19 mouse cellular contexts compared by ENCODE assay signal in the genomic region with DNA sequence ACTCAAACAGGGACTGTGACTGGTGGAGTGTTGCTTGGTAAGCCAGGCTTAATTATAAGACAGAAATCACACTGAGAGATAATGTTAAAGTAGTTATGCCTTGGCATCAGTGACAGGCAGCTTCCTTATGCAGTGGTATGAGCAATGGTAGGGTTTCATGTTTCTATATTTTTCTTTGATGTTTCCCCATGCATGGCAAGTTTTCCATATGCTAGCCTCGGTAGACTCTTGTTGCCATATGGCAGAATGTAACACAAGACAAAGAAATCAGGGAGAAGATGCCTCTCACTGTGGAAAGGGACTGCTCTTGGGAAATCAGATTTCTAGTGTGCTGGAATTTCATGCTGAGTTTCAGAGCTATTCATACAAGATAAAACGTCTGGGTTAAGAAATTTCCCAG.
A peak's percentile ranks its signal among the peaks of the same experiment; 100 is the strongest.
DNase-seq lines count a peak whose midpoint lies in the region; ATAC-seq lines count a peak whose summit lies in the region.
"Had no signal": no experiment of that assay in that cellular context is flagged by ENCODE, and none has a peak within 500 bp of the region (broad histone marks: within the 10 kb centered on the region; RNA-seq: fewer than 3 reads in every experiment).

No protein-coding gene starts in this region.

- no peak overlapping the region for H3K4me3 ChIP-seq in forebrain, embryonic 15.5 days
- H3K4me3 ChIP-seq in forebrain, embryonic 10.5 days = no peak overlapping the region
- H3K4me3 ChIP-seq: hindbrain, embryonic 13.5 days; kidney, embryonic 15.5 days; limb, embryonic 10.5 days; midbrain, embryonic 15.5 days had no signal

- no peaks in the 10 kb centered on the region for H3K27me3 ChIP-seq in forebrain, embryonic 15.5 days
- H3K27me3 ChIP-seq in forebrain, embryonic 10.5 days (ENCODE audit: poor library complexity, severe bottlenecking) = no peaks in the 10 kb centered on the region
- H3K27me3 ChIP-seq: hindbrain, embryonic 13.5 days; kidney, embryonic 15.5 days; midbrain, embryonic 15.5 days had no signal

- no peak for DNase-seq in forebrain, embryonic 10.5 days (ENCODE audit: extremely low spot score, low spot score)
- peak; percentile 5 for DNase-seq in layer of hippocampus, adult 9-11 months
- no peak for DNase-seq in layer of hippocampus, adult 18-20 months (ENCODE audit: low spot score in 2 of 2)
- peak; percentile 3 to 8 for DNase-seq in right cerebral cortex, postnatal 36 days (ENCODE audit: low spot score in 2 of 2)
- no peak for DNase-seq in right cerebral cortex, postnatal 25 days
- DNase-seq: adrenal gland, postnatal 25 days; cerebellum, adult 2 months; cerebellum, postnatal 36 days; kidney, postnatal 4 days; lung, adult 18-20 months; lung, postnatal 14 days; thymus, postnatal 4 days had no signal

- H3K4me2 ChIP-seq in forebrain, embryonic 15.5 days (replicated peaks) = no peak overlapping the region
- H3K4me2 ChIP-seq: hindbrain, embryonic 13.5 days; kidney, embryonic 15.5 days; midbrain, embryonic 15.5 days had no signal

- H3K27ac ChIP-seq in forebrain, embryonic 15.5 days (replicated peaks) = no peak overlapping the region
- H3K27ac ChIP-seq in forebrain, embryonic 10.5 days = no peak overlapping the region
- H3K27ac ChIP-seq: hindbrain, embryonic 13.5 days; kidney, embryonic 15.5 days; limb, embryonic 10.5 days; midbrain, embryonic 15.5 days had no signal

- no peaks in the 10 kb centered on the region for H3K36me3 ChIP-seq in forebrain, embryonic 15.5 days
- no peaks in the 10 kb centered on the region for H3K36me3 ChIP-seq in forebrain, embryonic 10.5 days (replicated peaks)
- H3K36me3 ChIP-seq: hindbrain, embryonic 13.5 days; kidney, embryonic 15.5 days; limb, embryonic 10.5 days; midbrain, embryonic 15.5 days had no signal

- no peaks in the 10 kb centered on the region for H3K4me1 ChIP-seq in forebrain, embryonic 15.5 days
- H3K4me1 ChIP-seq in forebrain, embryonic 10.5 days = no peaks in the 10 kb centered on the region
- H3K4me1 ChIP-seq: hindbrain, embryonic 13.5 days; kidney, embryonic 15.5 days; limb, embryonic 10.5 days; midbrain, embryonic 15.5 days had no signal

- 44% methylated on average over 2 of the region's 2 CpGs for WGBS in forebrain, embryonic 15.5 days
- 63% methylated on average over 2 of the region's 2 CpGs for WGBS in forebrain, embryonic 10.5 days

- H3K9me3 ChIP-seq in forebrain, embryonic 15.5 days = no peaks in the 10 kb centered on the region
- H3K9me3 ChIP-seq in forebrain, embryonic 10.5 days = no peaks in the 10 kb centered on the region
- H3K9me3 ChIP-seq: hindbrain, embryonic 13.5 days; kidney, embryonic 15.5 days; limb, embryonic 10.5 days; midbrain, embryonic 15.5 days had no signal

- no peak overlapping the region for H3K9ac ChIP-seq in forebrain, embryonic 15.5 days (replicated peaks)
- H3K9ac ChIP-seq: hindbrain, embryonic 13.5 days; kidney, embryonic 15.5 days; midbrain, embryonic 15.5 days had no signal

- peak; percentile 60 for ATAC-seq in forebrain, embryonic 15.5 days (replicated peaks)
- no peak for ATAC-seq in CD4-positive, CD25-positive, alpha-beta regulatory T cell, adult 4 months
- ATAC-seq: intestine, postnatal 0 days; midbrain, embryonic 15.5 days had no signal

Comparison
In these comparisons a context has a peak if more than half of its experiments do, and no peak if none do; other contexts are left out.
1. DNase-seq: peak in layer of hippocampus, adult 9-11 months (single experiment) and right cerebral cortex, postnatal 36 days (2 of 2); none in forebrain, embryonic 10.5 days (single experiment), layer of hippocampus, adult 18-20 months (0 of 2) and right cerebral cortex, postnatal 25 days (single experiment).